Mouse (Mus musculus): ENCODE results near the gene Rapgef1.

The Rapgef1 gene

DNA sequence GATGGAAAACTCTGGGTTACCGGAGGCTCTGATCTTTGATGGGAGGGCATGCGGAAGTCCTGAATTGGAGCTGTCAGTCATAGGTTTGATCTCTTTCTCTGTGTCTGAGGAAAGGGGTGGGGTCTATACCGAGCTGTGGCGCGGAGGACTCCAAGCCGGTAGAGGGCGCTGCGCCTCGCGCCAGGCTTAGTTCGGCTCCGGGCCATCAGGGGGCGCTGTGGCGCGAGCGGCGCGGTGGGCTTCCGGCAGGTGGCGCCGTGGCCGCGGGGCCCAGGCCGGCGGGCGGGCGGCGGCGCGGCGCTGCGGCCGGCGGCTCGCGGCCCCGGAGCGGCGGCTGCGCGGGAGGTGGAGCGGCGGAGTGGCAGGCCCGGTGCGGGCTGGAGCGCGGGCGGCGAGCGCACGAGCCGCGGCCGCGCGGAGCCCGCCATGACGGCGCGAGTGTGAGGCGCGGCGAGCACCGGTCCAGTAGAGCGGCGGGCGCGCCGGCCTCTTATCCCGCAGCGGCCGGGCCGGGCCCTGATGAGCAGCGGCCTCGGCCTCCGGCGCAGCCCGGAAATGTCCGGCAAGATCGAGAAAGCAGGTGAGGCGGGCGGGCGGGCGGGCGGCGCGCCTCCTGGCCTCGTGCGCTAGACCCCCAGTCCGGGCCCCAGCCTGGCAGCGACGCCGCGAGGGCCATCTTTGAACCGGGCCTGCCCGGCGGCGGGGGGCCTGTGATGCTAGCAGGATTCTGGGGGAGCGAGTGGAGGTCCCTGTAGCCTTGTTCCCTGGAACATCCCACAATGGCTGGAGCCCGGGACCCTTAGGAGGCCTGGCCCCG lies at the start of gene Rapgef1:
Gene Rapgef1, plus strand, starts transcription at position 237 of the 817 bp plus-strand sequence.
- DNase-seq (ENCODE audit: low read depth, low spot score): peak; percentile 66

GRCm38 (mm10) chr2:29571921-29572700 lies 47.4 kb upstream of the Rapgef1 start:
- no peak for DNase-seq (ENCODE audit: low read depth, low spot score)

DNA sequence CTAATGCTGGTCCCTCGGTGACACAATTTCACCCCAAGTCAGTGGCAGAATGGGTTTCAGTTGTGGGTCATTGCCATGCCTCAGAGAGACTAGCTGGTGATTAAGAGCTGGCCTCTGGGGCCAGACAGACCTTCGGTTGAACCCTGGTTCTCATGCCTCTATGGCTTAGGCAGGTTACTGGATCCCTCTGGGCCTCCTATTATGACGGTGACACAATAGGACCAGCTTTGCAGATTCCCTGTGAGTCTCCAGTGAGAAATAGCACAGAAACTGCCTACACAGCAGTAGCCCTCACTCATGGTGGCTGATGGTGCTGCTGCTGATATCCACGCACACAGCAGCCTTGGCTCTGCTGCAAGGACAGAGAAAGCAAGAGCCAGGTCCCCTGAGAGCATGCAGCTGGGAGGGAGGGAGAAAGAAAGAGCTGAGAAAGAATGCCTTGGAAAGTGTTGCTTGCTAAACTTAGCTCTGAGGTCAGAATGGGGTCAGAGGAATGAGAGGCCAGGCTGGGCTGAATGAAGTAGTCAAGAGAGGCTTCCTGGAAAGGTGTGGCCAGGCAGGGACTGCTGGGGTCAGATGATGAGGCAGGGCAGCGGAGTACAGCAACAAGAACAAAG lies 46.6 kb upstream of the Rapgef1 start:
- no peak for DNase-seq (ENCODE audit: low read depth, low spot score)

DNA sequence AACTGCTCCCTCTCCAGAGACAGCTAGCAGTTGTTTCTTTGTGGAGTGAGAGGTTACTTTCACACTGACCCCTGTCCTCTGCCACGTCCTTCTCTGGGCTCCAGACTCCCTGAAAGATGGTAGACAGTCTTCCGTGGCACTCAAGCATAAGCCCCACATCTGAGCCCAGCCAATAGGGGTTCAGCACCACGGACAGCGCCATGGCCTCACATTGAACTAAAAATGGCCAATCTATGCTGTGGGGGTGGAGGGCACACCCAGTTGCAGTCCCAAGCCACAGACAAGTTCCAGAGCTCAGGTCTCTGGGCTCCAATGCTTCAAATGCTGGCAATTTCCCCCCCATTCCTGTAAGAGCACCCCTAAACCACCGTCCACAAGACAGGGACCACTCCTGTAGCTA lies 45.9 kb upstream of the Rapgef1 start:
- DNase-seq (ENCODE audit: low read depth, low spot score): peak; percentile 80

DNA sequence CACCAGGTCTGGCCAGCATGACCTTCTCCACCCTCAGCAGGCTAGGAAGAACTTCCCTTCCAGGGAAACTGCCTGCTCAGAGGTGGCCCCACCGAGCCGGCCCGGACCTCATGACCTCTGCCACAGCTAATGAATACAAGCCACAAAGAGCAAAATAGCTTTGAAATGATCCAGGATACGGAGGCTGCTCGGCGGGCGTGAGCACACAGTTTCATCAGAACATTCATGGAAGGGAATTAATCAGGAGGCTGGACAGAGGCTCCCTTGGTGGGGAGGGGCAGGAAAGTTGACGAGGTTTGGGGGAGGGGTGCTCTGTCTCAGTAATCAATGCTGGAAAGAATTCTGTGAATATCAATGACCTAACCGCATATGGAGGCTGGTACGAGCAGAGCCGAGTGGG lies 45.3 kb upstream of the Rapgef1 start:
- no peak for DNase-seq (ENCODE audit: low read depth, low spot score)

- DNase-seq (ENCODE audit: low read depth, low spot score): peak; percentile 73
Measured at GRCm38 (mm10) chr2:29582415-29582814, 37.1 kb upstream of the Rapgef1 start.

GRCm38 (mm10) chr2:29586017-29586702 lies 33.4 kb upstream of the Rapgef1 start:
- no peak for DNase-seq (ENCODE audit: low read depth, low spot score)

DNA sequence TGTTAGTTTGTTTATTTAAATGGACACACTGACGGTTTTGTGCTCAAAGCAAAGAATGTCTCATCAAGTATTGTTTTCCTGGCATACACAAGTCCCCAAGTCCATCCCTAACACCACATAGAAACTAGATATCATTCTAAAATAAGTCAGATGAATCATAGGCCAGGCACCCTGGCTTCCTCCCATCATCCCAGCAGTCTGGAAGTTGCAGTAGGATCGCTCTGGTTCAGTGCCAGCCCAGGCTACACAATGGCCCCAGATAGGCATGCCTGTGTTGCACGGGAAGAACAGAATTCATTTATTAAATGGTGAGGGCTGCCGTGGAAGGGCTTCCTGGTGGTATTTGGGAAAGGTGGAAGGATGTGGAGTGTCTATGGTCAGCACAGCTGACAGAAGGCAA lies 31.5 kb upstream of the Rapgef1 start:
- peak; percentile 73 for DNase-seq (ENCODE audit: low read depth, low spot score)

- no peak for DNase-seq (ENCODE audit: low read depth, low spot score)
Measured at GRCm38 (mm10) chr2:29589266-29589665, 30.3 kb upstream of the Rapgef1 start.

- DNase-seq (ENCODE audit: low read depth, low spot score): no peak
Measured at GRCm38 (mm10) chr2:29591626-29592025, 27.9 kb upstream of the Rapgef1 start.

DNA sequence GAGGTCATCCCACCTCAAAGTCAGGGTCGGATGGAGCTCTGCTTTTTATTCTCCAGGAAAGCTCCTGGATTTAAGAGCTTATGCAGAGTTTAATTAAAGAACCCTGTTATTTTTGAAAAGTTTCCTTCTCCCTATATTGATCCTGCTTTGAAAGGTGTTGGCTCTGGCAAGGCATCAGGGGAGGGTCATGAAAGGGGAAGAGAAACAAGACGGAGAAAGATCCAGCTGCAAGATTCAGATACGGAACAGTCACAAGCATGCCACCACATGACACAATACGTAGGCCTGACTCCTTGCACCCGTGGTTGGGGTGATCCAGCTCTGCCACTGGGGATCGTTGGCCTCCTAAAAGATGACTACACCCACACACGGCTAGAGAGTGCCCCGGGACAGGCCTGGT lies 27.0 kb upstream of the Rapgef1 start:
- DNase-seq (ENCODE audit: low read depth, low spot score): no peak

DNA sequence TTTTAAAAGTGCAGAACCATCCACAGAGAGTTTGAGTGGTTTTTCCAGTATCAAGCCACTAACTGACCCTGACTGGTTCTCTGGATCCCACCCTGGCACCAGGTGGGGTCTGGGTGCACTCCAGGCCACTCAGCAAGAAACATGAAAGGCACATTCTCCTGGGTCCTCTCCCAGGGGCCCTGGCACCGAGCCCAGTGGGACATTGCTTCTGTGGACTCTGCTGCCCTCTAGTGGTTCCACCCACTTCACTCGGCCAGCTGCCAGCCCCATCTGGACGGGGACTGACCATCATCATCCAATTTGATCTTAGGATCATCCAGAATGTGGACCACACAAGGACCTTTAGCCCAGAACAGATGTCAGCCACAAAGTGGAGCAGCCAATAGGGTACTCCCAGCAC lies 15.6 kb upstream of the Rapgef1 start:
- peak; percentile 68 for DNase-seq (ENCODE audit: low read depth, low spot score)

DNA sequence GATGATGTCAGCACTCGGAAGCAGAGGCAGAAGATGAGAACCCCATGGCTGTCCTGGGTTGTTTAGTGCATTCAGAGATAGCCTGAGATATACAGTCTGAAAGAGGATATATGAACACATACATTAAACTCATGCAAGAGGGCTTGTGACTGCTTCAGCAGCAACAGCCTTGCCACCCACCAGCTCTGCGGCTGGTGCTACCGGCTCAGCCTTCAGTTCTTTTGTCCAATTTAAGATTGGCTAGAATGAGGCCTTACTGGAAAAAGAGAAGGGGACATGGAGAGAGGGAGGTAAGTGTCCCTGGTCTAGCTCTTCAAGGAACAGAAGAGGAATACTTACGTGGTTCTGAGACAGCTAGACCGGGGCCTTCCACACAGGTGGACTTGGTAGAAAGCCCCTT lies 13.9 kb upstream of the Rapgef1 start:
- DNase-seq (ENCODE audit: low read depth, low spot score): no peak

DNA sequence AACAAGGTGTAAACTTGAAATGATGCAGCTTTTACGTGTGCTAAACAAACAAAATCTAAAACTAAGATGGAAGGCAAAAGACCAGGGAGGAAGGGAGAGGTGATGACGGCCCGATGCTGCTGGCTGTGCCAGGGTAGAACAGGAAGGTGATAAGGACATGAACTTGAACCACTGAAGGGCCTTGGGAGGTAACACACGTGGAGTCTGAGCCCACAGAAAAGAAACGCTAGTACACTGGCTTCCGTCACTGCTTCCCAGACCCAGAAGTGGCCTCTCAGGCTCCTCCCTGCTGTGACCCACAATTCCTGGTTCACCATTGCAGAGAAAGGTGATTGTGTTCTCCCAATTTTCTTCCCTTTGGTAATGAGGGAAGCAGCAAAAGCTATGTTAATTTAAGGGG lies 13.1 kb upstream of the Rapgef1 start:
- DNase-seq (ENCODE audit: low read depth, low spot score): no peak

DNA sequence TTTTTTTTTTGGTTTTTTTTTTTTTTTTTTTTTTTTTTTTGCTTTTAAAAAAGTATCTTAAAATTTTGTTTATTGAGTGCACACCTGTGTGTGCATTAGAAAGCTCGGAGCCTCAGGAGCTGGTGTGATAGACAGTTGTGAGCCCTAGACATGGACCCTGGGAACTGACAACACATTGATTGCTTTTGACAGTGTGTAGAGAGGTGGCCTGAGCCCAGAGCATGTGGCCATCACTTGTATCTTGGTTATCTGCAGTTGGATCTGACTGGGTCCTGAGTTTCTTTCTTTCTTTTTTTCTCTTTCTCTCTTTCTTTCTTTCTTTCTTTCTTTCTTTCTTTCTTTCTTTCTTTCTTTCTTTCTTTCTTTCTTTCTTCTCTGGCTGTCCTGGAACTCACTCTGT lies 2.2 kb upstream of the Rapgef1 start:
- DNase-seq (ENCODE audit: low read depth, low spot score): no peak

GRCm38 (mm10) chr2:29618926-29619483 lies 515 bp upstream of the Rapgef1 start:
- DNase-seq (ENCODE audit: low read depth, low spot score): no peak

DNA sequence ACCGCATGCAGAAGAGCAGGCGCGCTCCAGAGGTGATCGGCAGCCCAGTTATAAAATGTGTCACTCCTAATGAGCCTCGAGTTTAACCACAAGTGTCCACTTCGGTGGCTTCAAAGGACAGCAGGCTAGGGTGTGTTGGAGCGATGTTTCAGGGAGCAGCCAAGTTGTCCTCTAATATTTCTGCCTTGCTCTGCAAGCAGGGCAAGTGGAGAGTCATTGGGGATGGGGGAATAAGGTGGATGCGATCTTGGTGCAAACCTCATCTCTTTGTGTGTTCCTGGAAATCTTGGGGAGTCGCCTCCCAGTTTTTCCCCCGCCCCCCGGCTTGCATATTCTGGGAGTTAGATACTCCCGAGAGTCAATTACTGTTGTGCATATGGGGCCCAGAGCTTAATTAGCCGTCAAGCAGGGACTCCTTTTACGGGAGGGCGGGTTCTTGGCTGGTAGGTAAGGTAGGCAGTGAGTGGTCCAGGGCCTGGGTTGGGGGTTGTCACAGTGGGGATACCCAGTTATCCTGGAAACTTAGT lies 844 bp downstream of the Rapgef1 start:
- peak; percentile 49 for DNase-seq (ENCODE audit: low read depth, low spot score)

- peak; percentile 78 for DNase-seq (ENCODE audit: low read depth, low spot score)
Measured at GRCm38 (mm10) chr2:29621163-29621562, 1.6 kb downstream of the Rapgef1 start.

- no peak for DNase-seq (ENCODE audit: low read depth, low spot score)
Measured at GRCm38 (mm10) chr2:29621636-29622035, 2.1 kb downstream of the Rapgef1 start.

DNA sequence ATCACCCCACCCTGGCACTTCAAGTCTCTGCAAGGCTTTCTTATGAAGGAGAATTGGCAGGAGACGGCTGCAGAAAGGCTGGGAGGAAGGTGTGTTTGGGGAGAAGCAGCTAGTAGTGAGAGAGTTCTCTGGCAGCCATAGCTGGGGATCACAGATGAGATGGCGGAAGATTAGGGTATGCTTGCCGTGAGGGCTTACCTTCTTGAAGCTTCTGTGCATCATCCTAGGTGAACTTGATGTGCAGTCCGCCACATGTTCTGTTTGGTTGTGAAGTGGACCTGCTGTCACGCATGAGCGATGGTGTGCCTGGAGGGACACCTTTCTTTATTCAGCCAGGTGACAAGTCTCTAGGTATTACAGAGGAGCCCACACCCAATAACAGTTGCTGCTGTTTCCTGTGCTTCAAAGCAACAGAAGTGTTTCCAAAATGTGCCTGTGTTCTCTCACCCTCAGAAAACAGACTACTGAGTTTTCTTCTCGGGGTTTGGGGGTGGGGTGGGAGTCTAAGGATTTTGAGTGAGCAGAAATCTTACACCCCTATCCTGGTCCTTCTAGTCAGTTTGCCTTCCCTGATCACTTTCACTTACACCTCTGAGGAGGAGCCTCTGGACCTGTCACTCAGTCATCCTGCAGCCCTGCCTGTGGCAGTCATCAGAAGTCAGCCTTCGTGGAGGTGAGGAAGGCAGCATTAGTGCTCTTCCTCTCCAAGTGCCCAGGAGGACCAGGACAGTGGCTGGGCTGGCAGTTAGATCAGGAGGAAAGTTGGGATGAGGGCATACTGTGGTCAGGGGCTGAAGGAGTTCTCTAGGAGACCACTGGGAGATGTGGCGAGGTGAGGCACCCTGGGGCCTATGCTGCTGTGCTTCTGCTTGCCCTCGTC lies 2.8 kb downstream of the Rapgef1 start:
- no peak for DNase-seq (ENCODE audit: low read depth, low spot score)

All from 3T3-L1 (cell line).